Mouse (Mus musculus): ENCODE results near the gene Srf. TPM values are rescaled to one million over a fixed set of nuclear protein-coding genes. Genes with fewer than 3 reads are reported as not detected.

Srf gene
- polyA plus RNA-seq, 1 experiment from 2014 or later, result 7.7 TPM

Small RNAs within 50 kb of the gene (microRNA-seq; reads per million reads assigned to microRNA genes)
- gene Mir6976, result not detected

Other genes with a start within 250 kb of the Srf start
- 5.5 and 8.4 TPM in 2 replicates for gene Abcc10, start 227.8 kb downstream of the Srf start, polyA plus RNA-seq (2014; fragmentation: Nextera tagmentation; extraction: Ambion mirVana)
- 15.0 and 15.8 TPM in 2 replicates for gene Zfp318, start 172.4 kb downstream of the Srf start, polyA plus RNA-seq (2014; fragmentation: Nextera tagmentation; extraction: Ambion mirVana)
- gene Crip3, start 127.2 kb downstream of the Srf start, polyA plus RNA-seq (2014; fragmentation: Nextera tagmentation; extraction: Ambion mirVana), result 0.24 and 0.74 TPM in 2 replicates
- not detected in 2 replicates for gene Slc22a7, start 117.7 kb downstream of the Srf start, polyA plus RNA-seq (2014; fragmentation: Nextera tagmentation; extraction: Ambion mirVana)
- 2.6 and 3.1 TPM in 2 replicates for gene Ttbk1, start 68.5 kb downstream of the Srf start, polyA plus RNA-seq (2014; fragmentation: Nextera tagmentation; extraction: Ambion mirVana)
- 55.3 and 64.9 TPM in 2 replicates for gene Dnph1, start 59.5 kb downstream of the Srf start, polyA plus RNA-seq (2014; fragmentation: Nextera tagmentation; extraction: Ambion mirVana)
- 4.4 and 5.4 TPM in 2 replicates for gene Cul9, start 9.8 kb downstream of the Srf start, polyA plus RNA-seq (2014; fragmentation: Nextera tagmentation; extraction: Ambion mirVana)
- 32.9 and 35.8 TPM in 2 replicates for gene Ptk7, start 73.3 kb upstream of the Srf start, polyA plus RNA-seq (2014; fragmentation: Nextera tagmentation; extraction: Ambion mirVana)
- gene Klc4, start 89.8 kb upstream of the Srf start, polyA plus RNA-seq (2014; fragmentation: Nextera tagmentation; extraction: Ambion mirVana), result 36.4 and 38.4 TPM in 2 replicates
- 104 and 113 TPM in 2 replicates for gene Mrpl2, start 90.1 kb upstream of the Srf start, polyA plus RNA-seq (2014; fragmentation: Nextera tagmentation; extraction: Ambion mirVana)
- gene Cul7, start 94.2 kb upstream of the Srf start, polyA plus RNA-seq (2014; fragmentation: Nextera tagmentation; extraction: Ambion mirVana), result 31.7 and 37.0 TPM in 2 replicates
- 49.8 and 53.5 TPM in 2 replicates for gene Rrp36, start 118.2 kb upstream of the Srf start, polyA plus RNA-seq (2014; fragmentation: Nextera tagmentation; extraction: Ambion mirVana)
- 179 and 180 TPM in 2 replicates for gene Mea1, start 122.6 kb upstream of the Srf start, polyA plus RNA-seq (2014; fragmentation: Nextera tagmentation; extraction: Ambion mirVana)
- gene Klhdc3, start 124.7 kb upstream of the Srf start, polyA plus RNA-seq (2014; fragmentation: Nextera tagmentation; extraction: Ambion mirVana), result 130 TPM in 2 replicates
- 119 and 124 TPM in 2 replicates for gene Ppp2r5d, start 148.9 kb upstream of the Srf start, polyA plus RNA-seq (2014; fragmentation: Nextera tagmentation; extraction: Ambion mirVana)
- 18.5 and 21.5 TPM in 2 replicates for gene Pex6, start 155.3 kb upstream of the Srf start, polyA plus RNA-seq (2014; fragmentation: Nextera tagmentation; extraction: Ambion mirVana)
- gene Gnmt, start 173.0 kb upstream of the Srf start, polyA plus RNA-seq (2014; fragmentation: Nextera tagmentation; extraction: Ambion mirVana), result 0.37 TPM in 1 of 2 replicates, not detected in the other
- 53.1 and 54.9 TPM in 2 replicates for gene Cnpy3, start 196.0 kb upstream of the Srf start, polyA plus RNA-seq (2014; fragmentation: Nextera tagmentation; extraction: Ambion mirVana)
- 0.38 and 0.95 TPM in 2 replicates for gene Ptcra, start 207.5 kb upstream of the Srf start, polyA plus RNA-seq (2014; fragmentation: Nextera tagmentation; extraction: Ambion mirVana)
- 45.7 and 47.8 TPM in 2 replicates for gene 2310039H08Rik, start 216.5 kb upstream of the Srf start, polyA plus RNA-seq (2014; fragmentation: Nextera tagmentation; extraction: Ambion mirVana)
- gene Rpl7l1, start 226.5 kb upstream of the Srf start, polyA plus RNA-seq (2014; fragmentation: Nextera tagmentation; extraction: Ambion mirVana), result 147 and 150 TPM in 2 replicates

Data from neural tube, embryonic 11.5 days (tissue).